Mouse (Mus musculus): Measurements from ENCODE around the gene Fam78a. TPM values are rescaled to one million over a fixed set of nuclear protein-coding genes. Genes with fewer than 3 reads are reported as not detected.
A peak's percentile ranks its signal among the peaks of the same experiment; 100 is the strongest.

The Fam78a gene
- total and polyA plus RNA-seq, 3 experiments = 0.07 to 0.47 (median 0.21) TPM

DNA sequence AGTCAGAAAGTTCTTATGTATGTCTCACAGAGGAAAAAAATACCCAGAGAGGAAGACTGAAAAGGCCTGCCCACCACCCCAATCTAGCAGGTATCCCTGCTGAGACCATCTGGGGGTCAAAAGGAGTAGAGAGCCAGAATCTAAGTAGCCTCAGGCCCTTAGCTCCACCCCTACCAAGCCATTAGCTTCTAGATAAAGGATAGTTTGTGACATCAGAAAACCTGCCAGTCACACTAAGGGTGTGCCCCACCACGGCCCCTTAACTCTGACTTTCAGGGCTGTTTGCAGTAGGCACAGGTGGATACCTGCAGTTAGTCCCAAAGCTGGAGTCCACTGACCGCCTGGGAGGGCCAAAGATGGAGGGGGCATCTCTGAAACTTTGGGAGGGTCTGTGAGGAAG is 574 bp upstream of the Fam78a start:
- no peak overlapping the region for H3K9ac ChIP-seq (ENCODE audit: insufficient read depth, low read depth)
- no peak overlapping the region for H3K4me3 ChIP-seq (replicated peaks in 1 of 3; ENCODE audit: low read depth in 2 of 3, low read length in 2 of 3, poor library complexity in 1 of 3)
- dilution Hi-C loops (cut with MboI; ENCODE audit: extremely low pct_ligation_motif_present, extremely low pct_unique_long_range_greater_than_20kb, low sequenced_read_pairs) = no loop called here
- DNase-seq (ENCODE audit: extremely low read depth) = no peak
- no peak overlapping the region for H3K27ac ChIP-seq (ENCODE audit: insufficient read depth, low read depth)
- H3K9me3 ChIP-seq (replicated peaks; ENCODE audit: low read length) = peaks cover 14% of the 10 kb centered on the region
- H3K79me2 ChIP-seq (replicated peaks; ENCODE audit: control insufficient read depth, extremely low read depth, insufficient read depth, poor library complexity, severe bottlenecking) = no peaks in the 10 kb centered on the region
- no peaks in the 10 kb centered on the region for H3K36me3 ChIP-seq (replicated peaks in 1 of 2; ENCODE audit: control insufficient read depth in 1 of 2, insufficient read depth in 1 of 2, low read length in 1 of 2)
- H3K27me3 ChIP-seq (replicated peaks) = peaks cover 40% of the 10 kb centered on the region
- no peak for TF ChIP-seq PAX5 (IDR thresholded peaks at IDR 0.05; ENCODE audit: low read length)
- no peak for TF ChIP-seq KAT2A (IDR thresholded peaks at IDR 0.05; ENCODE audit: insufficient replicate concordance, low read length)
- TF ChIP-seq ZNF384 (IDR thresholded peaks at IDR 0.05; ENCODE audit: low read depth, low read length) = no peak
- no peak for TF ChIP-seq SMC3 (IDR thresholded peaks at IDR 0.05; ENCODE audit: low read depth, low read length)
- no peak for TF ChIP-seq E2F4 (IDR thresholded peaks at IDR 0.05; ENCODE audit: insufficient replicate concordance, low read depth, low read length)
- no peak for TF ChIP-seq EP300 (IDR thresholded peaks at IDR 0.05; ENCODE audit: low read length)
- TF ChIP-seq ZKSCAN1 (IDR thresholded peaks at IDR 0.05; ENCODE audit: borderline replicate concordance, low read depth, low read length) = no peak
- TF ChIP-seq CTCF (conservative IDR thresholded peaks at IDR 0.05 in 1 of 2, IDR thresholded peaks at IDR 0.05 in 1 of 2; ENCODE audit: low read depth in 2 of 2, low read length in 2 of 2) = no peak
- TF ChIP-seq RAD21 (IDR thresholded peaks at IDR 0.05; ENCODE audit: low read depth, low read length) = no peak
- TF ChIP-seq HCFC1 (IDR thresholded peaks at IDR 0.05; ENCODE audit: low read depth, low read length) = no peak
- no peak for TF ChIP-seq ZC3H11A (IDR thresholded peaks at IDR 0.05; ENCODE audit: low read depth, low read length)
- no peak for TF ChIP-seq POLR2A (IDR thresholded peaks at IDR 0.05; ENCODE audit: low read depth, low read length)
- in situ Hi-C loops (cut with MboI; ENCODE audit: low pct_ligation_motif_present, low pct_unique_long_range_greater_than_20kb, low sequenced_read_pairs) = no loop called here
- H3K4me2 ChIP-seq (ENCODE audit: insufficient read depth, low read depth, poor library complexity, severe bottlenecking) = no peak overlapping the region
- H3K4me1 ChIP-seq (ENCODE audit: control insufficient read depth in 1 of 2, insufficient read depth in 2 of 2) = peaks cover 11 to 13% of the 10 kb centered on the region in 2 experiments

DNA sequence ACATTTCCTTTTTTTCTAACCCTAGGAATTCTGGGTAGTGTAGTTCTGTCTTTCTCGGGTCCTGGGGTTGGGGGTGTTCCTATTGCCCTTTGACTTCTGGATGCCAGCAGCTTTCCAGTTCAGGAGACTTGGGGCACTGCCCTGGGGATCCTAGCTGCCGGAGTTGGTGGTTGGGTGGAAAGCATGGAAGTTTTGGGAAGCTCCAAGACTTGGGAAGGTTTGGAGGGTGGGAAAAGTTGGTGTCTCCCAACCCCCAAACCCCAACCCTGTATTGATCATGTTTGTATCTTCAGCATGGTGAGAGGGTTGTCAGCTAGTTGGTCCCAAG is 179 bp upstream of the Fam78a start:
- H3K36me3 ChIP-seq (replicated peaks in 1 of 2; ENCODE audit: control insufficient read depth in 1 of 2, insufficient read depth in 1 of 2, low read length in 1 of 2) = no peaks in the 10 kb centered on the region
- in situ Hi-C loops (cut with MboI; ENCODE audit: low pct_ligation_motif_present, low pct_unique_long_range_greater_than_20kb, low sequenced_read_pairs) (no loop called here), dilution Hi-C loops (cut with MboI; ENCODE audit: extremely low pct_ligation_motif_present, extremely low pct_unique_long_range_greater_than_20kb, low sequenced_read_pairs) (no loop called here)
- no peaks in the 10 kb centered on the region for H3K79me2 ChIP-seq (replicated peaks; ENCODE audit: control insufficient read depth, extremely low read depth, insufficient read depth, poor library complexity, severe bottlenecking)
- H3K4me1 ChIP-seq (ENCODE audit: control insufficient read depth in 1 of 2, insufficient read depth in 2 of 2) = peaks cover 12 to 17% of the 10 kb centered on the region in 2 experiments
- no peak for DNase-seq (ENCODE audit: extremely low read depth)
- peaks cover 11% of the 10 kb centered on the region for H3K9me3 ChIP-seq (replicated peaks; ENCODE audit: low read length)
- H3K27me3 ChIP-seq (replicated peaks) = peaks cover 36% of the 10 kb centered on the region
- H3K9ac ChIP-seq (ENCODE audit: insufficient read depth, low read depth) = no peak overlapping the region
- H3K4me2 ChIP-seq (ENCODE audit: insufficient read depth, low read depth, poor library complexity, severe bottlenecking) = peak overlapping the region; percentile 69; the same call in 1 of the 2 replicates
- TF ChIP-seq HCFC1 (IDR thresholded peaks at IDR 0.05; ENCODE audit: low read depth, low read length) = peak; percentile 82
- no peak for TF ChIP-seq POLR2A (IDR thresholded peaks at IDR 0.05; ENCODE audit: low read depth, low read length)
- no peak overlapping the region for H3K4me3 ChIP-seq (replicated peaks in 1 of 3; ENCODE audit: low read depth in 2 of 3, low read length in 2 of 3, poor library complexity in 1 of 3)
- H3K27ac ChIP-seq (ENCODE audit: insufficient read depth, low read depth) = no peak overlapping the region

DNA sequence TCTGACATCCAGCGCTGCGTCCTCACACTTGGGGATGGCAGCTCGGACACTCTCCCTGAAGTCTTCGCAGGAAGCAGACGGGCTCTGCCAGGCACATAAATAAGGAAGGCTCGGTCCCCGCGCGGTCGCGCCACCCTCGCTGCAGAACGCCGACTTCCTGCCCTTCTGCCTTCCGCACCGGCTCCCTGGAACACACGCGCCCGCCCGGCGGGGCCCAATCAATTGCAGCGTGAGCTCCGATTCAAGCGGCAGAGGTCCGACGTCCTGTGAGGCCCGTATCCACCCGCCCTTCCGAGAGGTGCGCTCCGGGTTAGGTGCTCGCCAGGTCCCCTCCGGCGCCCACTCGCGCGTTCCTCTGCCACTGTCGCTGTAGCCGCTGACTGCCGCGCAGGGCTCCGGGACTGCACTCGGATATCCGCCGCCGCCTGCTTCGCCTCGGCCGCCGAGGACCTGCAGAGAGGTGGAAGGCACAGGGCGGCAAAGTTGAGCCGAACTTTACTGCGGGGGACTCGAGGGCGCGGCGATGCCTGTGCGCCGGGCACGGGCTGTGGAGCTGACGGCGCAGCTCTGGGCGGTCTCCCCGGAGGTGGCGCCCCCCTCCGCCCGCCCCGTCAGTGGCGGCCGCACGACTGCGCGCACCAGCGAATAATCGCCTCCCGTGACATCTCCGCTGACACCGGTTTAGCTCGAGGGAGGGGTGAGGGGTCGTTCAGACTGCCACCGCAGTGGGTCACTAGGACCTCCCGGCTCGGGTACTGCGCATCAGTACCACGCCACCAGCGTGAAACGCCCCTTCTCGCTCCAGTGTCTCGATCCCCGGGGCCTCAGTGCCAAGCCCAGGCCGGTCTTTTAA is 1.3 kb downstream of the Fam78a start:
- dilution Hi-C loops (cut with MboI; ENCODE audit: extremely low pct_ligation_motif_present, extremely low pct_unique_long_range_greater_than_20kb, low sequenced_read_pairs) = no loop called here
- in situ Hi-C loops (cut with MboI; ENCODE audit: low pct_ligation_motif_present, low pct_unique_long_range_greater_than_20kb, low sequenced_read_pairs) = no loop called here
- Histone ChIP-seq H3K27me3 (replicated peaks) (peaks cover 35% of the 10 kb centered on the region), H3K4me1 (ENCODE audit: control insufficient read depth in 1 of 2, insufficient read depth in 2 of 2) (peaks cover 12 to 32% of the 10 kb centered on the region in 2 experiments), H3K27ac (ENCODE audit: insufficient read depth, low read depth) (no peak overlapping the region), H3K4me3 (replicated peaks in 1 of 3; ENCODE audit: low read depth in 2 of 3, low read length in 2 of 3, poor library complexity in 1 of 3) (no peak overlapping the region), H3K9me3 (replicated peaks; ENCODE audit: low read length) (peaks cover 9% of the 10 kb centered on the region), H3K9ac (ENCODE audit: insufficient read depth, low read depth) (no peak overlapping the region), H3K4me2 (ENCODE audit: insufficient read depth, low read depth, poor library complexity, severe bottlenecking) (peak overlapping the region; percentile 69; the same call in 1 of the 2 replicates), H3K36me3 (replicated peaks in 1 of 2; ENCODE audit: control insufficient read depth in 1 of 2, insufficient read depth in 1 of 2, low read length in 1 of 2) (no peaks in the 10 kb centered on the region), H3K79me2 (replicated peaks; ENCODE audit: control insufficient read depth, extremely low read depth, insufficient read depth, poor library complexity, severe bottlenecking) (no peaks in the 10 kb centered on the region)
- TF ChIP-seq ETS1 (conservative IDR thresholded peaks at IDR 0.05; ENCODE audit: low read depth, low read length) (no peak), CHD1 (IDR thresholded peaks at IDR 0.05; ENCODE audit: low read depth, low read length) (no peak), USF1 (IDR thresholded peaks at IDR 0.05; ENCODE audit: low read depth, low read length) (no peak), PAX5 (IDR thresholded peaks at IDR 0.05; ENCODE audit: low read length) (no peak), RAD21 (IDR thresholded peaks at IDR 0.05; ENCODE audit: low read depth, low read length) (no peak), POLR2A (IDR thresholded peaks at IDR 0.05; ENCODE audit: low read depth, low read length) (no peak), IRF4 (IDR thresholded peaks at IDR 0.05; ENCODE audit: low read depth, low read length) (no peak), BHLHE40 (IDR thresholded peaks at IDR 0.05; ENCODE audit: low read depth, low read length) (no peak), EP300 (IDR thresholded peaks at IDR 0.05; ENCODE audit: low read length) (no peak), NRF1 (IDR thresholded peaks at IDR 0.05; ENCODE audit: low read depth, low read length) (no peak), TCF12 (IDR thresholded peaks at IDR 0.05; ENCODE audit: low read depth, low read length) (no peak), ELF1 (IDR thresholded peaks at IDR 0.05; ENCODE audit: low read depth, low read length) (no peak), USF2 (conservative IDR thresholded peaks at IDR 0.05; ENCODE audit: low read depth, low read length) (no peak), MXI1 (IDR thresholded peaks at IDR 0.05; ENCODE audit: low read depth, low read length) (no peak), CTCF (conservative IDR thresholded peaks at IDR 0.05 in 1 of 2, IDR thresholded peaks at IDR 0.05 in 1 of 2; ENCODE audit: low read depth in 2 of 2, low read length in 2 of 2) (no peak), ZKSCAN1 (IDR thresholded peaks at IDR 0.05; ENCODE audit: borderline replicate concordance, low read depth, low read length) (no peak)
- no peak for DNase-seq (ENCODE audit: extremely low read depth)
